Mouse (Mus musculus) heart, adult 2 months (tissue): ENCODE results near the gene Asah2.

Experiments used
- CTCF ChIP-seq: fragments of 200-600 bp; IDR thresholded peaks from 2 replicates; pipeline ENCODE4 v1.8.1; 2022; ENCODE audit warnings: antibody characterized with exemption, mild to moderate bottlenecking, moderate library complexity
- EP300 ChIP-seq: fragments of 200-500 bp; IDR thresholded peaks from 2 replicates; pipeline ENCODE4 v1.6.1; 2011; ENCODE audit warnings: low read depth, low read length, control low read depth; ENCODE audit not compliant: insufficient read depth
- POLR2A ChIP-seq: fragments of 200-500 bp; IDR thresholded peaks from 2 replicates; pipeline ENCODE4 v1.6.1; 2011; ENCODE audit warnings: mild to moderate bottlenecking, low read depth, low read length, control low read depth; ENCODE audit not compliant: insufficient read depth

DNA sequence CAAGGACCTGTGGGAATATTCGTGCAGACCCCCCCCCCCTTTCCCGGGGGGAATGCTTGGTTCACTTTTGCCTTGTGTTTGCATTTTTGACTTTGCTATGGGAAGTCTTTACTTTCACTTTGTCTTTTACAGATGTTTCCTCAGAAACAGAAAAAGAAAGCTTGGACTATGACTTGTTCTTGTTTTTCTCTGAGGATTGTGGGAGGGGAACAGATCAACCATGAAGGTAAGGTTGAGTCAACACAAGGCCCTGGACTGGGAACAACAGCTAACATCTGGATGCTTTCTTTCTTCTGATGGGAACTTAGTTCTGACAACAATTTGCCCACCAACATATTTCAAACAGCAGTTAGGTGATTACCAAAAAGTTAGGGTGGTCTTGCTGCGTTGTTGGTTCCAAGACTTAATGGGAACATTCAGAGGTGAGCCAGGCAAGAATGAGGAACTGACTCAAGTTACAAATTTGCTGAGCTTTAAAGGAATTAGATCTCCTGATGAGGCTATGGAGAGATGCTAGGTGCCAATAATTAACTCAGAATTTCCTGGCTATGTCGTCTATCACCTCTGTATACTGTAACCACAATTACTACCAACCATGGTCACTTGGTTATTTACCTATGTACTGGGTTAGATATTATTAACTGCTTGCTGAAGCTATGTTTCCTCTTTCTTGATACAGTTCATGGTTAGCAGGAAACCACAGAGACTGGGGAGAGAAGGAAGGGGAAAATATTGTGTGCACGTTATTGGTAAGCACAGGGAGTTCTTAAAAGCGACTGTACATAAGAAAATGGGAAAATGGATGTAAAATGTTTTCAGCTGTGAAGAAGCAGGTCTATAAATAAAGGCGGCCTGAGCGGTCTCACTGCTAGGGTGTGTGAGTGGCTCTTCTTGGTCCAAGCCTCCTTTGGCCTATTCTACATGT, 4.1 kb upstream of the Asah2 start:
- TF ChIP-seq CTCF (no peak), POLR2A (no peak), EP300 (no peak)
